Mouse (Mus musculus) liver, adult 2 months (tissue): Measurements from ENCODE around the gene Coro6. TPM values are rescaled to one million over a fixed set of nuclear protein-coding genes. Genes with fewer than 3 reads are reported as not detected.
A peak's percentile ranks its signal among the peaks of the same experiment; 100 is the strongest.

Source experiments
- DNase-seq: peaks from one replicate; pipeline ENCODE4 v3.0.0-alpha.2; 2011; ENCODE audit warnings: low read depth, low spot score; ENCODE audit errors: extremely low read depth
- H3K27ac ChIP-seq: fragments of 200-500 bp; replicated peaks from 2 replicates; pipeline ENCODE4 v1.5.1; 2012; ENCODE audit warnings: low read depth, mild to moderate bottlenecking, control low read depth, inconsistent platforms, low read length; ENCODE audit not compliant: insufficient read depth
- H3K27me3 ChIP-seq: fragments of 200-500 bp; 2 replicates; pipeline ENCODE4 v1.6.1; 2012; ENCODE audit warnings: mild to moderate bottlenecking, moderate library complexity, low read length, inconsistent platforms; ENCODE audit not compliant: control insufficient read depth, insufficient read depth
- H3K36me3 ChIP-seq: fragments of 200-500 bp; 2 replicates; pipeline ENCODE4 v1.6.1; 2012; ENCODE audit warnings: low read length, inconsistent platforms; ENCODE audit not compliant: control insufficient read depth, insufficient read depth
- H3K4me1 ChIP-seq: fragments of 200-500 bp; 2 replicates; pipeline ENCODE4 v1.6.1; 2011; ENCODE audit warnings: low read length; ENCODE audit not compliant: control insufficient read depth, insufficient read depth
- H3K4me3 ChIP-seq: fragments of 200-500 bp; 2 replicates; pipeline ENCODE4 v1.5.1; 2011; ENCODE audit warnings: low read depth, mild to moderate bottlenecking, control low read depth, low read length, moderate library complexity; ENCODE audit not compliant: insufficient read depth
- H3K79me2 ChIP-seq: fragments of 200-500 bp; 2 replicates; pipeline ENCODE4 v1.6.1; 2012; ENCODE audit warnings: inconsistent platforms, mild to moderate bottlenecking, low read length, moderate library complexity; ENCODE audit not compliant: control insufficient read depth, insufficient read depth
- H3K9ac ChIP-seq: fragments of 200-500 bp; 2 replicates; pipeline ENCODE4 v1.6.1; 2012; ENCODE audit warnings: low read depth, mild to moderate bottlenecking, control low read depth, inconsistent platforms, low read length
- CTCF ChIP-seq: fragments of 200-500 bp; IDR thresholded peaks from 2 replicates; pipeline ENCODE4 v1.5.1; 2011; ENCODE audit warnings: low read depth, low read length, control low read depth
- POLR2A ChIP-seq: fragments of 200-500 bp; IDR thresholded peaks from 2 replicates; pipeline ENCODE4 v1.6.1; 2011; ENCODE audit warnings: low read length, control low read depth; ENCODE audit not compliant: insufficient read depth; ENCODE audit errors: extremely low read depth
- WGBS: fragments of 180-500 bp; shearing (Covaris S2); methylation state at CpG from one replicate; pipeline ENCODE4 v1.1.7; 2018; 5-methylcytosine and 5-hydroxymethylcytosine counted together
- polyA plus RNA-seq: library from polyadenylated mRNA; depleted of rRNA; stranded (reverse); fragments of >200 nt; gene quantifications from 2 replicates; pipeline ENCODE4 v1.2.3, GENCODE M21; 2012
- total RNA-seq: library from RNA; depleted of rRNA; stranded (reverse); fragments of >200 nt; gene quantifications from 2 replicates; pipeline ENCODE4 v1.2.3, GENCODE M21; 2014

Gene Coro6
- total and polyA plus RNA-seq, 2 experiments: 0.09 to 0.16 TPM

GRCm38 (mm10) chr11:77428446-77428845, 33.8 kb upstream of the Coro6 start:
- Histone ChIP-seq H3K4me1 (no peaks in the 10 kb centered on the region), H3K4me3 (no peak overlapping the region), H3K36me3 (peaks cover 43% of the 10 kb centered on the region), H3K9ac (no peak overlapping the region), H3K27ac (no peak overlapping the region), H3K79me2 (no peaks in the 10 kb centered on the region; the same call in 1 of the 2 replicates), H3K27me3 (no peaks in the 10 kb centered on the region)
- WGBS: 72% methylated on average over 1 of the region's 1 CpGs
- TF ChIP-seq POLR2A: no peak
- no peak for TF ChIP-seq CTCF
- no peak for DNase-seq

- Histone ChIP-seq H3K9ac (no peak overlapping the region), H3K27ac (no peak overlapping the region), H3K4me3 (no peak overlapping the region), H3K36me3 (peaks cover 37% of the 10 kb centered on the region), H3K4me1 (0 out of 2 replicates have a peak, but pooled peaks cover 4% of the 10 kb centered on the region), H3K27me3 (no peaks in the 10 kb centered on the region), H3K79me2 (no peaks in the 10 kb centered on the region)
- no peak for TF ChIP-seq CTCF
- TF ChIP-seq POLR2A: no peak
- 85% methylated on average over 2 of the region's 2 CpGs for WGBS
- DNase-seq: no peak
Measured at GRCm38 (mm10) chr11:77437026-77437425, 25.2 kb upstream of the Coro6 start.

GRCm38 (mm10) chr11:77440081-77440480, 22.1 kb upstream of the Coro6 start:
- Histone ChIP-seq H3K79me2 (no peaks in the 10 kb centered on the region), H3K36me3 (peaks cover 41% of the 10 kb centered on the region), H3K27ac (no peak overlapping the region), H3K4me3 (no peak overlapping the region), H3K27me3 (no peaks in the 10 kb centered on the region), H3K4me1 (peaks cover 24% of the 10 kb centered on the region), H3K9ac (no peak overlapping the region)
- TF ChIP-seq POLR2A (no peak), CTCF (no peak)
- 84% methylated on average over 9 of the region's 9 CpGs for WGBS
- DNase-seq: no peak

- Histone ChIP-seq H3K4me1 (peaks cover 26% of the 10 kb centered on the region), H3K27me3 (no peaks in the 10 kb centered on the region), H3K4me3 (no peak overlapping the region), H3K9ac (no peak overlapping the region), H3K79me2 (no peaks in the 10 kb centered on the region), H3K27ac (no peak overlapping the region), H3K36me3 (peaks cover 41% of the 10 kb centered on the region)
- 80% methylated on average over 8 of the region's 8 CpGs for WGBS
- no peak for DNase-seq
- TF ChIP-seq CTCF: no peak
- no peak for TF ChIP-seq POLR2A
Measured at GRCm38 (mm10) chr11:77441020-77441419, 21.2 kb upstream of the Coro6 start.

GRCm38 (mm10) chr11:77442186-77443170, 19.7 kb upstream of the Coro6 start:
- WGBS: 11% methylated on average over 7 of the region's 7 CpGs
- TF ChIP-seq CTCF (no peak), POLR2A (no peak)
- no peaks in the 10 kb centered on the region for H3K27me3 ChIP-seq
- H3K9ac ChIP-seq: no peak overlapping the region
- H3K36me3 ChIP-seq: peaks cover 41% of the 10 kb centered on the region
- DNase-seq: peak; percentile 75
- H3K27ac ChIP-seq: peak overlapping the region; percentile 70
- H3K4me3 ChIP-seq: no peak overlapping the region
- no peaks in the 10 kb centered on the region for H3K79me2 ChIP-seq
- H3K4me1 ChIP-seq: peaks cover 32% of the 10 kb centered on the region

- H3K79me2 ChIP-seq: no peaks in the 10 kb centered on the region
- no peaks in the 10 kb centered on the region for H3K27me3 ChIP-seq
- TF ChIP-seq CTCF (no peak), POLR2A (no peak)
- DNase-seq: peak; percentile 72
- H3K4me3 ChIP-seq: no peak overlapping the region
- H3K27ac ChIP-seq: no peak overlapping the region
- 1% methylated on average over 2 of the region's 2 CpGs for WGBS
- H3K9ac ChIP-seq: no peak overlapping the region
- H3K4me1 ChIP-seq: peaks cover 32% of the 10 kb centered on the region
- H3K36me3 ChIP-seq: peaks cover 38% of the 10 kb centered on the region
Measured at GRCm38 (mm10) chr11:77444939-77445338, 17.3 kb upstream of the Coro6 start.
